Mouse (Mus musculus) CH12.LX (cell line): ENCODE data around the gene Cmya5.

Source experiments
- CHD2 ChIP-seq: IDR thresholded peaks from 2 replicates; pipeline ENCODE4 v1.6.1; 2011; ENCODE audit warnings: low read length, improper control_type of control experiment
- CTCF ChIP-seq, 2 experiments: IDR thresholded peaks in 1 of 2; conservative IDR thresholded peaks in 1 of 2; 2 replicates each; pipeline ENCODE4 v1.5.1; 2011 to 2012; ENCODE audit warnings: low read depth in 2 of 2, low read length in 2 of 2, improper control_type of control experiment in 1 of 2, inconsistent platforms in 1 of 2, mild to moderate bottlenecking in 1 of 2, moderate library complexity in 1 of 2
- EP300 ChIP-seq: IDR thresholded peaks from 2 replicates; pipeline ENCODE4 v1.6.1; 2011; ENCODE audit warnings: low read length, improper control_type of control experiment
- ETS1 ChIP-seq: conservative IDR thresholded peaks from 2 replicates; pipeline ENCODE4 v1.6.1; 2012; ENCODE audit warnings: low read depth, mild to moderate bottlenecking, inconsistent platforms, low read length, improper control_type of control experiment, moderate library complexity
- GABPA ChIP-seq: IDR thresholded peaks from 2 replicates; pipeline ENCODE4 v1.6.1; 2012; ENCODE audit warnings: low read depth, low read length, improper control_type of control experiment, inconsistent platforms; ENCODE audit not compliant: insufficient replicate concordance
- JUN ChIP-seq: IDR thresholded peaks from 2 replicates; pipeline ENCODE4 v1.6.1; 2011; ENCODE audit warnings: low read depth, mild to moderate bottlenecking, low read length, improper control_type of control experiment, moderate library complexity; ENCODE audit not compliant: insufficient read depth
- MAFK ChIP-seq: IDR thresholded peaks from 2 replicates; pipeline ENCODE4 v1.6.1; 2011; ENCODE audit warnings: low read length, improper control_type of control experiment; ENCODE audit not compliant: insufficient replicate concordance
- MAX ChIP-seq: IDR thresholded peaks from 2 replicates; pipeline ENCODE4 v1.6.1; 2011; ENCODE audit warnings: low read length, improper control_type of control experiment
- PAX5 ChIP-seq: IDR thresholded peaks from 2 replicates; pipeline ENCODE4 v1.6.1; 2012; ENCODE audit warnings: low read length, inconsistent platforms, mixed read lengths
- POLR2A ChIP-seq: IDR thresholded peaks from 2 replicates; pipeline ENCODE4 v1.6.1; 2011; ENCODE audit warnings: low read depth, mild to moderate bottlenecking, improper control_type of control experiment, low read length
- POLR2AphosphoS2 ChIP-seq: IDR thresholded peaks from 2 replicates; pipeline ENCODE4 v1.6.1; 2011; ENCODE audit warnings: low read depth, low read length, improper control_type of control experiment
- USF1 ChIP-seq: IDR thresholded peaks from 2 replicates; pipeline ENCODE4 v1.6.1; 2014; ENCODE audit warnings: low read depth, mild to moderate bottlenecking, inconsistent platforms, low read length, improper control_type of control experiment
- ZMIZ1 ChIP-seq: IDR thresholded peaks from 2 replicates; pipeline ENCODE4 v1.6.1; 2012; ENCODE audit warnings: low read depth, mild to moderate bottlenecking, inconsistent platforms, low read length, improper control_type of control experiment

DNA sequence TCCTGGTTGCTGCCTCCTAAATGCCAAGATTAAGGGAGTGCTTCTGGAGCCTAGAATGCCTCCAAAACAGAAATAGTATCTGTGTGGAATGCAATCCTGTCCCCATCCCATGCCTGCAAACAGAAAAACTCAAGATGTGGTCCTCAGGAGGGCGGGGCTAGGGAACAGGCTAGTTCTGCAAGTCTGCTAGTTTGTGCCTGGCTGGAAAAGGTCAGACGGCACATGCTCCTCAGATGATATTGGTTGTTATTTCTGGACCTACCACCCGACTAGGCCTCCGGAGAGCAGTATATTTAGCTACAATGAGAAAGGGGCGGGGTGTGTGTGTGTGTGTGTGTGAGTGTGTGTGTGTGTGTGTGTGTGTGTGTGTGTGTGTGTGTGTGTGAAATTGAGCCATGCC is 93.0 kb downstream of the Cmya5 start:
- TF ChIP-seq CTCF (conservative IDR thresholded peaks at IDR 0.05 in 1 of 2, IDR thresholded peaks at IDR 0.05 in 1 of 2; ENCODE audit: low read depth in 2 of 2, low read length in 2 of 2) = no peak
- no peak for TF ChIP-seq POLR2A
- TF ChIP-seq ETS1 = no peak
- no peak for TF ChIP-seq USF1
- TF ChIP-seq CHD2 = no peak
- TF ChIP-seq POLR2AphosphoS2 = no peak
- no peak for TF ChIP-seq MAX
- TF ChIP-seq JUN = no peak
- TF ChIP-seq GABPA = no peak
- TF ChIP-seq MAFK = no peak
- TF ChIP-seq PAX5 = no peak
- TF ChIP-seq EP300 = no peak
- TF ChIP-seq ZMIZ1 = no peak
